Comparison of ENCODE assay signal across 15 mouse cellular contexts in the genomic region with DNA sequence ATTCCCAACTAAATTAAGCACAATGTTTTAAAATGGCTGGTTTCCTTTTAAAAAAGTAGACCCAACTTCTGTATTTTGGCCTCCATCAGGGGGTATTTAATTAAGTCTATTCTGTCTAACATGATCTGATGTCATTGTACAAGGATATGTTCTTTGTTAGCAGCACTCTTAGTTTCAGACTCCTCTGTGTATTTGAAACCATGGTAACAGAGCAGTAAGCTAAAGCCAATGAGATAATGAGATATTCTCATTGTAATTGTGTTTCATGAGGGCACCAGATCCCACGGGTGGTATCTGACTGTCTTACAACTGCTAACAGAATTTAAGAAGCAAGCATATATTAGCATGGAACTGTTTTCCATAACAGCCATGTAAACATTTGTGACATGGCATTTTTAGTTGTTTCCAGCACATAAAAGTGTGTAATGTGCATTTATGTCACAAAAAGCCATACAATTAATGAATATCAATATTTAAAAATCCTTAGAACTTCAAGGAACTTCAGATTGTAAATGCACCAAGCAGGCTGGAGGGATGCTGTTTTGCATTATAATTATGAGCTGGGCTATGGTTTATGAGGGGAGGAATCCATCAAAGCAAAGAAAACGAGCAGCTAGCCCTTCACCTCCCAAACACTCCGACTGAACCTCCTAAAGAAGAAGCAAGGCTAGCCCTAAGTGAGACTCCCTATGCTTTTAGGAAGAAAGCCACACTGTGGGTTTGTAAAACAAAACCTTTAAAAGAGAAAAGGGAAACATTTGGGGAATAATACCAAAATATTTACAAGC.
A peak's percentile ranks its signal among the peaks of the same experiment; 100 is the strongest.
DNase-seq lines count a peak whose midpoint lies in the region; ATAC-seq lines count a peak whose summit lies in the region.
"Had no signal": no experiment of that assay in that cellular context is flagged by ENCODE, and none has a peak within 500 bp of the region (broad histone marks: within the 10 kb centered on the region; RNA-seq: fewer than 3 reads in every experiment).

No protein-coding gene starts in this region.

- peak; percentile 90 for ATAC-seq in embryonic facial prominence, embryonic 14.5 days (ENCODE audit: low read depth)
- ATAC-seq in forebrain, embryonic 16.5 days, result peak; percentile 95
- ATAC-seq in midbrain, embryonic 16.5 days, result peak; percentile 90
- ATAC-seq: CD4-positive, CD25-positive, alpha-beta regulatory T cell, adult 4 months had no signal

- no peak overlapping the region for H3K4me2 ChIP-seq in embryonic facial prominence, embryonic 14.5 days (ENCODE audit: low read depth, low read length)
- H3K4me2 ChIP-seq in forebrain, embryonic 16.5 days (ENCODE audit: low read length), result no peak overlapping the region
- peak overlapping the region; percentile 21 for H3K4me2 ChIP-seq in midbrain, embryonic 16.5 days (ENCODE audit: low read length)
- H3K4me2 ChIP-seq: embryonic facial prominence, embryonic 13.5 days; heart, embryonic 13.5 days; liver, embryonic 15.5 days had no signal

- no peaks in the 10 kb centered on the region for H3K4me1 ChIP-seq in embryonic facial prominence, embryonic 14.5 days (ENCODE audit: control insufficient read depth, insufficient read depth, low read length)
- H3K4me1 ChIP-seq in forebrain, embryonic 16.5 days (replicated peaks; ENCODE audit: control insufficient read depth, insufficient read depth, low read length), result peaks cover 13% of the 10 kb centered on the region
- H3K4me1 ChIP-seq in limb, embryonic 10.5 days, result peaks cover 37% of the 10 kb centered on the region
- H3K4me1 ChIP-seq in midbrain, embryonic 16.5 days (ENCODE audit: control insufficient read depth, insufficient read depth, low read length), result peaks cover 23% of the 10 kb centered on the region
- H3K4me1 ChIP-seq: embryonic facial prominence, embryonic 13.5 days; heart, embryonic 13.5 days; liver, embryonic 15.5 days had no signal

- H3K27me3 ChIP-seq in embryonic facial prominence, embryonic 14.5 days (replicated peaks; ENCODE audit: control insufficient read depth, insufficient read depth, low read length), result no peaks in the 10 kb centered on the region
- no peaks in the 10 kb centered on the region for H3K27me3 ChIP-seq in forebrain, embryonic 16.5 days (replicated peaks; ENCODE audit: control insufficient read depth, insufficient read depth, low read length)
- no peaks in the 10 kb centered on the region for H3K27me3 ChIP-seq in limb, embryonic 10.5 days (ENCODE audit: low read depth, poor library complexity, severe bottlenecking)
- H3K27me3 ChIP-seq in midbrain, embryonic 16.5 days (ENCODE audit: control insufficient read depth, insufficient read depth, low read depth, low read length), result no peaks in the 10 kb centered on the region
- H3K27me3 ChIP-seq: embryonic facial prominence, embryonic 13.5 days; heart, embryonic 13.5 days; liver, embryonic 15.5 days had no signal

- peak; percentile 35 for DNase-seq in embryonic facial prominence, embryonic 14.5 days (ENCODE audit: low spot score)
- no peak for DNase-seq in limb, embryonic 10.5 days (ENCODE audit: low spot score)
- DNase-seq in gastrocnemius, postnatal 10 days, result no peak
- no peak for DNase-seq in right cerebral cortex, postnatal 36 days (ENCODE audit: low spot score in 2 of 2)
- DNase-seq in kidney, adult 9 months, result no peak
- DNase-seq in left cerebral cortex, adult 8-10 months (ENCODE audit: low spot score in 2 of 2), result no peak
- DNase-seq: cerebellum, adult 2 months; lung, postnatal 14 days; thymus, postnatal 4 days had no signal

- no peaks in the 10 kb centered on the region for H3K36me3 ChIP-seq in embryonic facial prominence, embryonic 14.5 days (ENCODE audit: control insufficient read depth, insufficient read depth, low read length)
- H3K36me3 ChIP-seq in forebrain, embryonic 16.5 days (ENCODE audit: control insufficient read depth, insufficient read depth), result no peaks in the 10 kb centered on the region
- H3K36me3 ChIP-seq in limb, embryonic 10.5 days, result no peaks in the 10 kb centered on the region
- H3K36me3 ChIP-seq in midbrain, embryonic 16.5 days (ENCODE audit: control insufficient read depth, insufficient read depth, low read length), result no peaks in the 10 kb centered on the region
- H3K36me3 ChIP-seq: embryonic facial prominence, embryonic 13.5 days; heart, embryonic 13.5 days; liver, embryonic 15.5 days had no signal

- H3K9me3 ChIP-seq in embryonic facial prominence, embryonic 14.5 days (ENCODE audit: control insufficient read depth, low read length), result peaks cover 6% of the 10 kb centered on the region; the same call in 1 of the 2 replicates
- peaks cover 5% of the 10 kb centered on the region; the same call in 1 of the 2 replicates for H3K9me3 ChIP-seq in forebrain, embryonic 16.5 days (ENCODE audit: control insufficient read depth, low read length)
- H3K9me3 ChIP-seq in limb, embryonic 10.5 days (replicated peaks), result no peaks in the 10 kb centered on the region
- peaks cover 4% of the 10 kb centered on the region for H3K9me3 ChIP-seq in midbrain, embryonic 16.5 days (replicated peaks; ENCODE audit: control insufficient read depth, low read length, poor library complexity, severe bottlenecking)
- H3K9me3 ChIP-seq: liver, embryonic 15.5 days had no signal

- H3K4me3 ChIP-seq in embryonic facial prominence, embryonic 14.5 days (ENCODE audit: low read depth, low read length), result no peak overlapping the region
- H3K4me3 ChIP-seq in forebrain, embryonic 16.5 days (replicated peaks; ENCODE audit: low read length), result no peak overlapping the region
- H3K4me3 ChIP-seq in limb, embryonic 10.5 days, result no peak overlapping the region
- no peak overlapping the region for H3K4me3 ChIP-seq in midbrain, embryonic 16.5 days (ENCODE audit: low read depth, low read length)
- H3K4me3 ChIP-seq: embryonic facial prominence, embryonic 13.5 days; heart, embryonic 13.5 days; liver, embryonic 15.5 days had no signal

- WGBS in embryonic facial prominence, embryonic 14.5 days, result 49% methylated on average over 3 of the region's 3 CpGs
- 13% methylated on average over 3 of the region's 3 CpGs for WGBS in forebrain, embryonic 16.5 days
- 32% methylated on average over 3 of the region's 3 CpGs for WGBS in limb, embryonic 10.5 days
- 12% methylated on average over 3 of the region's 3 CpGs for WGBS in midbrain, embryonic 16.5 days

- no peak overlapping the region for H3K27ac ChIP-seq in embryonic facial prominence, embryonic 14.5 days (replicated peaks; ENCODE audit: low read depth, low read length)
- H3K27ac ChIP-seq in forebrain, embryonic 16.5 days (ENCODE audit: low read length), result no peak overlapping the region
- peak overlapping the region; percentile 84 for H3K27ac ChIP-seq in limb, embryonic 10.5 days
- peak overlapping the region; percentile 67 for H3K27ac ChIP-seq in midbrain, embryonic 16.5 days (ENCODE audit: low read length)
- H3K27ac ChIP-seq: embryonic facial prominence, embryonic 13.5 days; heart, embryonic 13.5 days; liver, embryonic 15.5 days had no signal

- no peak overlapping the region for H3K9ac ChIP-seq in embryonic facial prominence, embryonic 14.5 days (ENCODE audit: low read depth, low read length)
- H3K9ac ChIP-seq in forebrain, embryonic 16.5 days (replicated peaks; ENCODE audit: low read depth, low read length), result no peak overlapping the region
- no peak overlapping the region for H3K9ac ChIP-seq in midbrain, embryonic 16.5 days (ENCODE audit: low read depth, low read length)
- H3K9ac ChIP-seq: embryonic facial prominence, embryonic 13.5 days; heart, embryonic 13.5 days; liver, embryonic 15.5 days had no signal

Comparison
In these comparisons a context has a peak if more than half of its experiments do, and no peak if none do; other contexts are left out.
1. H3K27ac ChIP-seq: peak in limb, embryonic 10.5 days (single experiment) and midbrain, embryonic 16.5 days (single experiment); none in embryonic facial prominence, embryonic 14.5 days (single experiment) and forebrain, embryonic 16.5 days (single experiment).
2. Peak in every context shown above with its lines, with median percentiles within 50 percentile points of each other: ATAC-seq.